Mouse (Mus musculus): Measurements from ENCODE around the gene Zfp786. TPM values are rescaled to one million over a fixed set of nuclear protein-coding genes. Genes with fewer than 3 reads are reported as not detected.
A peak's percentile ranks its signal among the peaks of the same experiment; 100 is the strongest.

Zfp786 gene
- polyA plus RNA-seq, 1 experiment, result not detected

DNA sequence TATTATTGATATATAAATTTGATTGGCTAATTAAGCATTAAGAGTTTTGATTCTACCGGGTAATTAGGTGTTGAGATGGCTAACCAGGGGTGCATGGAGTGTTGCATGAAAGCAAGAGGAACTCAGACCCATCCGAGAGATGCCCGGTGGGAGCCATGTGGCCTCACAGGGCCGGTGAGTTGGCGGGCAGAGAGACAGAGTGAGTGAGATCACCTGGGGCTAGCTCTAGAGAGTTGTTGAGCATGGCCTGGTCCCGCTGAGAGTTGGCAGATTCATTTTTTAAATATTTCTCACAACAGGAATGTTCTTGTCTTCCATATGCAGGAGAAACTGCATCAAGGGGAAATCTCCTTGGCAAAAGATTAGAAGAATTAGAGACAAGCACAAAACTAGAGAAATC is 26.6 kb upstream of the Zfp786 start:
- Histone ChIP-seq H3K4me1 (ENCODE audit: control insufficient read depth, insufficient read depth, low read length) (no peaks in the 10 kb centered on the region), H3K27ac (ENCODE audit: insufficient read depth, low read depth, low read length) (no peak overlapping the region), H3K4me3 (ENCODE audit: insufficient read depth, low read length) (no peak overlapping the region)
- no peak for TF ChIP-seq POLR2A (IDR thresholded peaks at IDR 0.05; ENCODE audit: borderline replicate concordance, low read depth, low read length)
- TF ChIP-seq CTCF (IDR thresholded peaks at IDR 0.05; ENCODE audit: low read depth, low read length), result no peak

DNA sequence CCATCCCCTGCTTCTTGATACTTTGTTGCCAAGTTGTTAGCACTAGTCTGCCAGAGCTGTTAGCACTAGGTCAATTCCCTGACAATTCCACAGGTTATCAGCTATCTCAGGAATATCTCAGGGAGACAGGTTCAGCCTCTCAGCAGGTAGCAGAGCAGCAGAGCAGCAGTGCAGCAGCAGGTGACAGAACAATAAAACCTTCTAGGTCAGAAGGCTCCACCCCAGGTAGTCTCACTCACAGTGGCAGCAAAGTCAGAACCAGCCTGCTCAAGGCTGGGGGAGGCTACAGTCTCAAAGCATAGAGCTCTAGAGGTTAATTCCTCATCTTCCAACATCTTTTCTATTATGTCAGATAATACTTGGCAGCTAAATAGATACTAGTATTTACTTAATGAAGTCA is 15.1 kb upstream of the Zfp786 start:
- H3K4me3 ChIP-seq (ENCODE audit: insufficient read depth, low read length), result no peak overlapping the region
- TF ChIP-seq POLR2A (IDR thresholded peaks at IDR 0.05; ENCODE audit: borderline replicate concordance, low read depth, low read length) (no peak), CTCF (IDR thresholded peaks at IDR 0.05; ENCODE audit: low read depth, low read length) (no peak)

DNA sequence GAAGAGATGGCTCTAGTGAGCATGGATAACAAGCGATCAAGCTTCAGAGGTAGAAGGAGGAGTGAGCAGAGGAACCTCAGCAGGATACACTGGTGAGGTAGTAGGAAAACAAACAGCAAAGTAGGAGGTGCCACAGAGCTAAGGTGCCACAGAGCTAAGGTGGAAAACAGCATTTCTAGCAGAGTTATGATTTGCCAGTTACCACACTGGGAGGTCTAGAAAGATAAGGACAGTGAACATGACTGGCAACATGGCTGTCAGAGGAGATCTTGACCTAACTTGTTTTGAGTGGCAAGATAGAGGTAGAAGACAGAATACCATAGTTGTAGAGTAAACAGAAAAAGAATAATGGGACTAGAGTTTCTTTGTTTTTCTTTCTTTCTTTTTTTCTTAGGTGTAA is 11.7 kb upstream of the Zfp786 start:
- Histone ChIP-seq H3K27ac (ENCODE audit: insufficient read depth, low read depth, low read length) (no peak overlapping the region), H3K4me3 (ENCODE audit: insufficient read depth, low read length) (no peak overlapping the region), H3K4me1 (ENCODE audit: control insufficient read depth, insufficient read depth, low read length) (peaks cover 15% of the 10 kb centered on the region)
- TF ChIP-seq POLR2A (IDR thresholded peaks at IDR 0.05; ENCODE audit: borderline replicate concordance, low read depth, low read length) (no peak), CTCF (IDR thresholded peaks at IDR 0.05; ENCODE audit: low read depth, low read length) (no peak)

More for the DNA sequence above, 15.1 kb upstream of the Zfp786 start:
- H3K27ac ChIP-seq (ENCODE audit: insufficient read depth, low read depth, low read length), result no peak overlapping the region
- peaks cover under 1% of the 10 kb centered on the region; the same call in 1 of the 2 replicates for H3K4me1 ChIP-seq (ENCODE audit: control insufficient read depth, insufficient read depth, low read length)

GRCm38 (mm10) chr6:47841831-47842230 is 11.2 kb upstream of the Zfp786 start:
- no peak overlapping the region for H3K27ac ChIP-seq (ENCODE audit: insufficient read depth, low read depth, low read length)
- TF ChIP-seq POLR2A (IDR thresholded peaks at IDR 0.05; ENCODE audit: borderline replicate concordance, low read depth, low read length) (no peak), CTCF (IDR thresholded peaks at IDR 0.05; ENCODE audit: low read depth, low read length) (no peak)
- H3K4me1 ChIP-seq (ENCODE audit: control insufficient read depth, insufficient read depth, low read length), result peaks cover 15% of the 10 kb centered on the region
- H3K4me3 ChIP-seq (ENCODE audit: insufficient read depth, low read length), result no peak overlapping the region

- Histone ChIP-seq H3K4me3 (ENCODE audit: insufficient read depth, low read length) (no peak overlapping the region), H3K4me1 (ENCODE audit: control insufficient read depth, insufficient read depth, low read length) (peaks cover 15% of the 10 kb centered on the region), H3K27ac (ENCODE audit: insufficient read depth, low read depth, low read length) (no peak overlapping the region)
- TF ChIP-seq CTCF (IDR thresholded peaks at IDR 0.05; ENCODE audit: low read depth, low read length) (no peak), POLR2A (IDR thresholded peaks at IDR 0.05; ENCODE audit: borderline replicate concordance, low read depth, low read length) (no peak)
These were observed 10.4 kb upstream of the Zfp786 start for GRCm38 (mm10) chr6:47841077-47841476.

DNA sequence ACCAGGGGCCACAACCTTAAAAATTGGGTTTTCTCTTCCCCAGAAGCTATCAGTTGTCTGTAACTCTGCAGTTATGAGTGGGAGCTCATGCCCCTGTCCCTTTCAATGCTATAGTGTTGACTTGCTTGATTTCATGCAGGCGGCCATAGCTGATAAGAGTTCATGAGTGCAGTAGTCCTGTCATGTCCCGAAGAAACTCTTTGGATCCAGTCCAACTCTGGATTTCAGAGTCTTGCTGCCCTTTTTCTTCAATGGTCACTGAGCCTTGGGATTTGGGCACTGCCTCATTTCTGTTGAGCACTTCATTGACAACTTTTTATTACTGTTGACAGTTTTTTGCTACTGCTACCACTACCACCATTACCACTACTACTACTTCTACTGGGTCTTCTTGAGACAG is 7.0 kb upstream of the Zfp786 start:
- Histone ChIP-seq H3K4me3 (ENCODE audit: insufficient read depth, low read length) (no peak overlapping the region), H3K27ac (ENCODE audit: insufficient read depth, low read depth, low read length) (no peak overlapping the region), H3K4me1 (ENCODE audit: control insufficient read depth, insufficient read depth, low read length) (peaks cover 15% of the 10 kb centered on the region)
- TF ChIP-seq CTCF (IDR thresholded peaks at IDR 0.05; ENCODE audit: low read depth, low read length) (no peak), POLR2A (IDR thresholded peaks at IDR 0.05; ENCODE audit: borderline replicate concordance, low read depth, low read length) (no peak)

- Histone ChIP-seq H3K4me3 (ENCODE audit: insufficient read depth, low read length) (peak overlapping the region; percentile 80), H3K4me1 (ENCODE audit: control insufficient read depth, insufficient read depth, low read length) (peaks cover 15% of the 10 kb centered on the region), H3K27ac (ENCODE audit: insufficient read depth, low read depth, low read length) (peak overlapping the region; percentile 52)
- TF ChIP-seq CTCF (IDR thresholded peaks at IDR 0.05; ENCODE audit: low read depth, low read length), result no peak
- TF ChIP-seq POLR2A (IDR thresholded peaks at IDR 0.05; ENCODE audit: borderline replicate concordance, low read depth, low read length), result no peak
These were observed 5.4 kb upstream of the Zfp786 start for GRCm38 (mm10) chr6:47835984-47836521.

- peak within 1 kb of the TSS; percentile 80 for H3K4me3 ChIP-seq (ENCODE audit: insufficient read depth, low read length)
- peaks cover 16% of the 10 kb centered on the region for H3K4me1 ChIP-seq (ENCODE audit: control insufficient read depth, insufficient read depth, low read length)
- H3K27ac ChIP-seq (ENCODE audit: insufficient read depth, low read depth, low read length), result peak within 1 kb of the TSS; percentile 52
- TF ChIP-seq CTCF (IDR thresholded peaks at IDR 0.05; ENCODE audit: low read depth, low read length), result peak; percentile 82
- TF ChIP-seq POLR2A (IDR thresholded peaks at IDR 0.05; ENCODE audit: borderline replicate concordance, low read depth, low read length), result 0 out of 2 replicates have a peak, but pooled peaks have one; percentile 8
These were observed 4.9 kb upstream of the Zfp786 start, which contains the start of gene Zfp398 for GRCm38 (mm10) chr6:47835482-47835983. TSS of gene Zfp398 (plus strand) at chr6:47835661.

DNA sequence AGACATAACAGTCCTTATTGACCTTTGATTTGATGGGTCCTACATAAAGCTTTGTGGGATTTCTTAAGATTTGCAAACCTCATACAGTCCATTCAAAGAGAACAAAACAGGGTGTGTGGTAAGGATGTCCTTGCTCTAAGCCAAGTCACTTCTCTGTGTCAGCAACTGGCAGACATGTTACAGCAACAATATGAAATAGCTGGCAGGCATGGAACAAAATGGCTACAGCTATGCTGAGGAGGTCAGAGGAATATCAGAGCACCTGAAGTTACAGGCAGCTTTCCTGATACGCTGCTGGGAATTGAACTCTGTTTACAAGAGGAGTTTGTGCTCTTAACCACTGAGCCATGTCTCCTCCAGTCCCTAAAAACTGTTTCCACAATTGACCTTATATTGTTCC is 1.6 kb upstream of the Zfp786 start:
- peaks cover 3% of the 10 kb centered on the region; the same call in 1 of the 2 replicates for H3K4me1 ChIP-seq (ENCODE audit: control insufficient read depth, insufficient read depth, low read length)
- TF ChIP-seq CTCF (IDR thresholded peaks at IDR 0.05; ENCODE audit: low read depth, low read length) (no peak), POLR2A (IDR thresholded peaks at IDR 0.05; ENCODE audit: borderline replicate concordance, low read depth, low read length) (no peak)
- H3K27ac ChIP-seq (ENCODE audit: insufficient read depth, low read depth, low read length), result no peak overlapping the region
- no peak overlapping the region for H3K4me3 ChIP-seq (ENCODE audit: insufficient read depth, low read length)

- Histone ChIP-seq H3K4me1 (ENCODE audit: control insufficient read depth, insufficient read depth, low read length) (peaks cover 3% of the 10 kb centered on the region; the same call in 1 of the 2 replicates), H3K4me3 (ENCODE audit: insufficient read depth, low read length) (no peak overlapping the region), H3K27ac (ENCODE audit: insufficient read depth, low read depth, low read length) (no peak overlapping the region)
- TF ChIP-seq POLR2A (IDR thresholded peaks at IDR 0.05; ENCODE audit: borderline replicate concordance, low read depth, low read length), result no peak
- TF ChIP-seq CTCF (IDR thresholded peaks at IDR 0.05; ENCODE audit: low read depth, low read length), result no peak
These were observed 1.7 kb downstream of the Zfp786 start for GRCm38 (mm10) chr6:47828950-47829349.

Data from bone marrow macrophage, adult 2 months (primary cell).